Mouse (Mus musculus): Measurements from ENCODE around the gene Scn4a.

The Scn4a gene

DNA sequence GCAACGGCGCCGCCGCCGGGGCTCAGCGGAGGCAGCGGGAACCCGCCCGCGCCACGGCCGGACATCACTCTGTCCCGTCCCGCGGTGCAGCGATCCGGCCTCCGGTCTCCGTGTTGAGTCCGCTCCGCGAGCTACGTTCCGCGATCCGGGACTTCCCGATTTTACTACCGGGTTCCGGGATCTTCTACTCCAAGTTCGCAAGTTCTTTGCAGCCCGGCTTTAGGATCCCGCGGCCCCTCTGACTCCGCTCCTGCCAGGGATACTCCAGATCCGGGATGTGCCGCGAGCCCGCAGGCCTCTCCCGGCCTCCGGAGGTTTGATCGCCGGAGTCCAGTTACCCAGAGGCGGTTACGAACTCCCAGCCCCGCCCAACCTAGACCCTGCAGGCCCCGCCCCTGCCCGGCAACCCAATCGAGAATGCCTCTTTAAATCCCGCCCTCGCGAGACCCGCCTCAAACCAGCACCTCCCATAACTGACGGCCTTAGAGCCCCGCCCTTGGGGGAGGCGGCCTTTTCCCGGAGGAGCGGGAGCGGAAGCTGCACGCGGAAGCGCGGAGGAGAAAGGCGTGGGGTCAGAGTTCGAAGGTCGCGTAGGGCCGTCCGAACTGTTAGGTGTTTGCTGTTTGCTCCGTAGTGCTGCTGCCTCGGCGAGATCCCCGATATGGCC, 80.3 kb downstream of the Scn4a start, which contains the start of gene Smarcd2:
Gene Smarcd2 (minus strand): TSS at position 329 of the 667 bp plus-strand sequence.
- peak; percentile 99 for DNase-seq (ENCODE audit: low spot score)

GRCm38 (mm10) chr11:106271794-106272643, 81.1 kb downstream of the Scn4a start:
- DNase-seq (ENCODE audit: low spot score), result peak; percentile 50

- peak; percentile 32 for DNase-seq (ENCODE audit: low spot score)
Measured at GRCm38 (mm10) chr11:106271131-106271793, 81.8 kb downstream of the Scn4a start.

DNA sequence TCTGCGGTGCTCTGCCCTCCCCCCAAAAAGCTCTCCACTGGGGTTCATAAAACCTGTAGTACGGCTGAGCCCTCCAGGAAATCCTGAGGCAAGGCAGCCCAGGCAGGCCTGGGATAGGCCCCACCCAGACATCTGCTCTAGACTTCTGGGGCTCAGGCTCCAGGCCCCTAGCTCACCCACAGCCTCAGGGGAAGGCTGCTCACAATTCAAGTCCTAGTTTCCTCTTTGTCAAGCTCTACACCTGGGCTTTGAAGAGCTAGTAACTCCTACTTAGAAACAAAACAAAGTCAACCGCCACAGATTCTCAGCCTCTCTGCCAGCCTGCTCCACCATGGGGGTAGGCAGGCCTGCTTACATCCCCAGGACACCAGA, 84.0 kb downstream of the Scn4a start:
- DNase-seq (ENCODE audit: low spot score), result peak; percentile 48
